Mouse (Mus musculus) lung, adult 18-20 months (tissue): ENCODE measurements around the gene Tet1.
A peak's percentile ranks its signal among the peaks of the same experiment; 100 is the strongest.

Experiments
- DNase-seq, 2 experiments: peaks; one replicate each; pipeline ENCODE4 v3.0.0; 2022; ENCODE audit warnings: mixed read lengths in 2 of 2

Tet1 gene

GRCm38 (mm10) chr10:62891025-62891424, 17.8 kb downstream of the Tet1 start:
- DNase-seq = no peak

- DNase-seq = peak; percentile 32 to 46
Measured at GRCm38 (mm10) chr10:62886799-62887591, 21.8 kb downstream of the Tet1 start.

GRCm38 (mm10) chr10:62885969-62886798, 22.6 kb downstream of the Tet1 start:
- DNase-seq = no peak

- no peak for DNase-seq
Measured at GRCm38 (mm10) chr10:62885460-62885859, 23.3 kb downstream of the Tet1 start.

- no peak for DNase-seq
Measured at GRCm38 (mm10) chr10:62884517-62884916, 24.3 kb downstream of the Tet1 start.

- no peak for DNase-seq
Measured at GRCm38 (mm10) chr10:62883933-62884372, 24.8 kb downstream of the Tet1 start.

- DNase-seq = no peak
Measured at GRCm38 (mm10) chr10:62881211-62881610, 27.6 kb downstream of the Tet1 start.

- no peak for DNase-seq
Measured at GRCm38 (mm10) chr10:62878056-62878455, 30.7 kb downstream of the Tet1 start.

GRCm38 (mm10) chr10:62875565-62875964, 33.2 kb downstream of the Tet1 start:
- DNase-seq = no peak

GRCm38 (mm10) chr10:62874828-62875227, 34.0 kb downstream of the Tet1 start:
- DNase-seq = no peak

GRCm38 (mm10) chr10:62866035-62866791, 42.6 kb downstream of the Tet1 start:
- DNase-seq = peak; percentile 4 to 7

- peak; percentile 36 to 41 for DNase-seq
Measured at GRCm38 (mm10) chr10:62865167-62866034, 43.4 kb downstream of the Tet1 start.

- no peak for DNase-seq
Measured at GRCm38 (mm10) chr10:62863563-62863962, 45.2 kb downstream of the Tet1 start.

- DNase-seq = no peak
Measured at GRCm38 (mm10) chr10:62862435-62862834, 46.4 kb downstream of the Tet1 start.

- DNase-seq = no peak
Measured at GRCm38 (mm10) chr10:62858967-62859366, 49.8 kb downstream of the Tet1 start.

- DNase-seq = no peak
Measured at GRCm38 (mm10) chr10:62856690-62857290, 52.0 kb downstream of the Tet1 start.

GRCm38 (mm10) chr10:62854992-62855391, 53.8 kb downstream of the Tet1 start:
- peak in 1 of 2 experiments; percentile 18 for DNase-seq

- DNase-seq = no peak
Measured at GRCm38 (mm10) chr10:62854581-62854980, 54.2 kb downstream of the Tet1 start.

- DNase-seq = no peak
Measured at GRCm38 (mm10) chr10:62851578-62851977, 57.2 kb downstream of the Tet1 start.

- DNase-seq = no peak
Measured at GRCm38 (mm10) chr10:62851025-62851424, 57.8 kb downstream of the Tet1 start.

GRCm38 (mm10) chr10:62848783-62849182, 60.0 kb downstream of the Tet1 start:
- no peak for DNase-seq
